Mouse (Mus musculus) heart, postnatal 0 days (tissue): ENCODE measurements around the gene Tfb1m.

Experiments
- CTCF ChIP-seq: IDR thresholded peaks from 2 replicates; pipeline ENCODE4 v1.5.1; 2016; ENCODE audit warnings: antibody characterized with exemption, control low read depth, low read depth
- EP300 ChIP-seq: IDR thresholded peaks from 2 replicates; pipeline ENCODE4 v1.6.1; 2016; ENCODE audit warnings: antibody characterized with exemption, low read depth

GRCm38 (mm10) chr17:3490216-3490895 is 67.2 kb downstream of the Tfb1m start:
- TF ChIP-seq CTCF (no peak), EP300 (no peak)
